Mouse (Mus musculus) bone marrow macrophage, adult 2 months (primary cell): ENCODE measurements around the gene Card10.

ENCODE experiments used
- CTCF ChIP-seq: IDR thresholded peaks from 2 replicates; pipeline ENCODE4 v1.5.1; 2012; ENCODE audit warnings: low read depth, mild to moderate bottlenecking, low read length, moderate library complexity
- POLR2A ChIP-seq: IDR thresholded peaks from 2 replicates; pipeline ENCODE4 v1.6.1; 2012; ENCODE audit warnings: mild to moderate bottlenecking, low read depth, low read length, borderline replicate concordance

- TF ChIP-seq POLR2A (no peak), CTCF (no peak)
Observed at GRCm38 (mm10) chr15:78772368-78772763, 30.5 kb downstream of the Card10 start.
